Mouse (Mus musculus): ENCODE data around the gene Trim34b. TPM values are rescaled to one million over a fixed set of nuclear protein-coding genes. Genes with fewer than 3 reads are reported as not detected.

Gene Trim34b
- polyA plus RNA-seq, 1 experiment = not detected

DNA sequence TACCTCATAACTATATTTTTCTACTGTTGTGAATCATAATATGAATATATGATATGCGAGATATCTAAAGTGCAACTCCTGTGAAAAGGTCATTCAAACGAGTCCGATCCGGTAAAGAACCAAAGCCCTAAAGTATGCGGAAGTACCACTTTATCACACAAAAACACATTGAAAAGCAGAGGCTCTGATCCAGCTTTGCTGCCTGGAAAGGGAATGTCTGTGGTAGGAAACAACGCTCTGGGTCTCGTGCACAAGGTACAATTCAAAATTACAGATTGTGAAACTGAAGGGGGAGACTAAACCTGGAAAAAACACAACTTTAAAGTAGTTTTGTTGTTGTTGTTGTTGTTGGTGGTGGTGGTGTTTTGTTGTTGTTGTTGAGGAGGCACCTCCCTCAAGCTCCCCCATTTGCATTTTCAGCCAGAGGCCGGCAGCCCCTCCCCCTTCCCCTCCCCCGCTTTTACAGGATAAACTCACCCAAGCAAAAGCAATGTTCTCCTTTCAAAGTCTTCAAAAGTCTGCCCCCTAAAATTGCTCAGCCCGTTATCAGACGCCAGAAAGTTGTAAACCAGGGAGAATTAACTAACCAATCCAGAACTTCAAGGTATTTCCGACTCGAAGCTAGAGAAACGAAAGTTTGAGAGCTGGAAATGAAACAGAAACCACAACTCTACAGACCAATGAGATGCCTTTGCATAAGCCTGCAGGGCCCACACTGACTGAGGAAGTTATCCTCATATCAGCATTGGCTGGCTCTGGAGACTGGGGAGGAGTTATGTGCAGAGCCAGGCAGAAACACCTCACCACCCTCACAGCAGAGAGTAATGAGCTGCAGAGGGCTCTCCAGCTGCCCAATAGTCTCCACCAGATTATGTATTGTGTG, 23.7 kb downstream of the Trim34b start, which contains the start of gene Trim12c:
Gene Trim12c (minus strand): TSS at position 646 of the 883 bp plus-strand sequence.
- peak within 1 kb of the TSS; percentile 71 for H3K4me3 ChIP-seq (replicated peaks; ENCODE audit: control insufficient read depth, low read depth, low read length)
- H3K27ac ChIP-seq (ENCODE audit: control insufficient read depth, insufficient read depth, low read depth, low read length, poor library complexity) = peak within 1 kb of the TSS; percentile 79; the same call in 1 of the 2 replicates
- H3K4me1 ChIP-seq (ENCODE audit: control insufficient read depth, insufficient read depth, low read length) = peaks cover 1% of the 10 kb centered on the region; the same call in 1 of the 2 replicates
- TF ChIP-seq CTCF (IDR thresholded peaks at IDR 0.05; ENCODE audit: control insufficient read depth, insufficient read depth, low read length) (no peak), POLR2A (IDR thresholded peaks at IDR 0.05; ENCODE audit: borderline replicate concordance, control insufficient read depth, low read depth, low read length) (no peak)
- WGBS = under 1% methylated on average over 14 of the region's 14 CpGs

DNA sequence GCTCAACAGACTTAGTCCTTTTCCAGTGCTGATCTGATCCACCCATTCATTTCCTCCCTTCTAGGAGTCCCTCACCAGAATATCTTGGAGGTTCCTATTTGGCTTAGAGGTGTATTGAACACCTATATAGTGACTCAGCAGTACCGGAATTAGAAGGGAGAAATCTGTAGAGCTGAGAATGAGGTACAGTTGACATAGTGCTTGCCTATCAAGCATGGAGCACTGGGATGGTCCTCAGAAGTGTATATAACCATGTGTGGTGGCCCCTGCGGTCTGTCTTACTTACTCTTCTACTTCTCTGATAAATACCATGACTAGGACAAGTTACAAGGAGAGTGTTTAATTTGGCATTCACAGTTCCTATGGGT, 24.3 kb downstream of the Trim34b start:
- no peaks in the 10 kb centered on the region; the same call in 1 of the 2 replicates for H3K4me1 ChIP-seq (ENCODE audit: control insufficient read depth, insufficient read depth, low read length)
- no peak overlapping the region for H3K27ac ChIP-seq (ENCODE audit: control insufficient read depth, insufficient read depth, low read depth, low read length, poor library complexity)
- TF ChIP-seq POLR2A (IDR thresholded peaks at IDR 0.05; ENCODE audit: borderline replicate concordance, control insufficient read depth, low read depth, low read length) (no peak), CTCF (IDR thresholded peaks at IDR 0.05; ENCODE audit: control insufficient read depth, insufficient read depth, low read length) (no peak)
- 63% methylated on average over 2 of the region's 2 CpGs for WGBS
- no peak overlapping the region for H3K4me3 ChIP-seq (replicated peaks; ENCODE audit: control insufficient read depth, low read depth, low read length)

DNA sequence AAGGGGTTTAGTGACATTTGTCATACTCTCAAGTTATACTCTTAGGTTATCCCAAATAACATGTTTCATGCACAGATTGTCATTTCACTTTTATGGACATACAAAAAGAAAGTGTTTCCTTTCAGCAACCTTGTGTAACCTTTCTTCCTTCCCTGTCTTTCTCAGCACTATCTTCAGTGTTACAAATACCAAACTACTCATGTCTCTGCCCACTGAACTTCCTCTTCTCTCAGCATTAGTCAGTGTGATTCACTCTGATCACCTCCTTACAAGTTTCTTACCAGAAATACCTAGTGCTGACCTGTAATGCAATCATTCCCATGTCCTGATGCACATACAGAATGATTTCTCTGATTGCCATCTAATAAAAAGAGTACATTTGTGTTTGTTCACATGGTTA, 37.1 kb downstream of the Trim34b start:
- no peak overlapping the region for H3K4me3 ChIP-seq (replicated peaks; ENCODE audit: control insufficient read depth, low read depth, low read length)
- TF ChIP-seq CTCF (IDR thresholded peaks at IDR 0.05; ENCODE audit: control insufficient read depth, insufficient read depth, low read length) = no peak
- no peak for TF ChIP-seq POLR2A (IDR thresholded peaks at IDR 0.05; ENCODE audit: borderline replicate concordance, control insufficient read depth, low read depth, low read length)
- no peak overlapping the region for H3K27ac ChIP-seq (ENCODE audit: control insufficient read depth, insufficient read depth, low read depth, low read length, poor library complexity)
- H3K4me1 ChIP-seq (ENCODE audit: control insufficient read depth, insufficient read depth, low read length) = peaks cover 1% of the 10 kb centered on the region; the same call in 1 of the 2 replicates

DNA sequence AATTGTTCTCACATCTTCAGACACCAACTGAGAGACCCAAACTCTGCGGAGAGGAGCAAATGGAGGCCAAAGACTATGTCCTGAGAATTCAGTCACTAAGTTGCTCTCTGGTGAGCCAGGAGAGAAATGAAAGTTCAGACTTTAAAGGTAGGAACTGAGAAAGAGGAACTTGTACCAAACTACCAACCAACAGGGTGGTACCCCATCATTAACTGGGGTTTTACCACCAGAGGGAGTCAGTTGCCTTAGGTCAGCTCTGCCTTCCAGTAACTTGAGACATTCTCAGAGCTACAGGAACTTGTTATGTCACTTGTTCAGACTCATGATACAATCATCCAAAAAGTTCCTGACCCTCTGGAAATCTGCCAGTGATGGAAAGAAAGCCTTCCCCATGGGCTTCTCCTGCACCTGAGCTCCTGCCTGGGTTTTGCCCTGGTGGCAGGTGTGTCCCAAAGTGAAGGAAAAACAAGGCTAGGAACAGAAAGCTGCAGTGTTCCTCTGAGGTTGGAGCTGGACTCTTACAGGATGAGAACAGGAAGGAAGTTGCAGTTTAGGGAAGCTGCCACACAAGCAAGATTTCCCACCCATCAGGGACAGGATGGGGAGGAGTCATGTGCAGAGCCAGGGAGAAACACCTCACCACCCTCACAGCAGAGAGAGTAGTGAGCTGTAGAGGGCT, 40.6 kb downstream of the Trim34b start, which contains the start of gene Trim30b:
Gene Trim30b (minus strand): TSS at position 149 of the 679 bp plus-strand sequence.
- peak within 1 kb of the TSS; percentile 59 for H3K4me3 ChIP-seq (replicated peaks; ENCODE audit: control insufficient read depth, low read depth, low read length)
- 11% methylated on average over 1 of the region's 1 CpGs for WGBS
- peak within 1 kb of the TSS; percentile 77 for H3K27ac ChIP-seq (ENCODE audit: control insufficient read depth, insufficient read depth, low read depth, low read length, poor library complexity)
- H3K4me1 ChIP-seq (ENCODE audit: control insufficient read depth, insufficient read depth, low read length) = peaks cover 1% of the 10 kb centered on the region; the same call in 1 of the 2 replicates
- TF ChIP-seq CTCF (IDR thresholded peaks at IDR 0.05; ENCODE audit: control insufficient read depth, insufficient read depth, low read length) = no peak; the same call in 1 of the 2 replicates
- no peak for TF ChIP-seq POLR2A (IDR thresholded peaks at IDR 0.05; ENCODE audit: borderline replicate concordance, control insufficient read depth, low read depth, low read length)

Other genes starting within 250 kb of the Trim34b start
- gene Olfr645, start 244.0 kb upstream of the Trim34b start, polyA plus RNA-seq (2011; ENCODE audit: insufficient read depth, insufficient read length, low replicate concordance, missing spikeins) = not detected in 2 replicates
- not detected in 2 replicates for gene Olfr646, start 224.6 kb upstream of the Trim34b start, polyA plus RNA-seq (2011; ENCODE audit: insufficient read depth, insufficient read length, low replicate concordance, missing spikeins)
- not detected in 2 replicates for gene Ubqln5, start 199.6 kb upstream of the Trim34b start, polyA plus RNA-seq (2011; ENCODE audit: insufficient read depth, insufficient read length, low replicate concordance, missing spikeins)
- gene Olfr643, start 192.1 kb upstream of the Trim34b start, polyA plus RNA-seq (2011; ENCODE audit: insufficient read depth, insufficient read length, low replicate concordance, missing spikeins) = not detected in 2 replicates
- not detected in 2 replicates for gene Ubqln3, start 186.2 kb upstream of the Trim34b start, polyA plus RNA-seq (2011; ENCODE audit: insufficient read depth, insufficient read length, low replicate concordance, missing spikeins)
- not detected in 2 replicates for gene Ubqlnl, start 178.9 kb upstream of the Trim34b start, polyA plus RNA-seq (2011; ENCODE audit: insufficient read depth, insufficient read length, low replicate concordance, missing spikeins)
- not detected in 2 replicates for gene Olfm5, start 164.6 kb upstream of the Trim34b start, polyA plus RNA-seq (2011; ENCODE audit: insufficient read depth, insufficient read length, low replicate concordance, missing spikeins)
- gene Olfr648, start 146.1 kb upstream of the Trim34b start, polyA plus RNA-seq (2011; ENCODE audit: insufficient read depth, insufficient read length, low replicate concordance, missing spikeins) = not detected in 2 replicates
- gene Olfr649, start 133.5 kb upstream of the Trim34b start, polyA plus RNA-seq (2011; ENCODE audit: insufficient read depth, insufficient read length, low replicate concordance, missing spikeins) = not detected in 2 replicates
- 2.4 and 6.1 TPM in 2 replicates for gene Trim6, start 110.7 kb upstream of the Trim34b start, polyA plus RNA-seq (2011; ENCODE audit: insufficient read depth, insufficient read length, low replicate concordance, missing spikeins)
- 10.6 and 18.7 TPM in 2 replicates for gene Trim34a, start 85.0 kb upstream of the Trim34b start, polyA plus RNA-seq (2011; ENCODE audit: insufficient read depth, insufficient read length, low replicate concordance, missing spikeins)
- 2.1 and 5.3 TPM in 2 replicates for gene Trim5, start 41.4 kb upstream of the Trim34b start, polyA plus RNA-seq (2011; ENCODE audit: insufficient read depth, insufficient read length, low replicate concordance, missing spikeins)
- gene Trim12a, start 14.0 kb upstream of the Trim34b start, polyA plus RNA-seq (2011; ENCODE audit: insufficient read depth, insufficient read length, low replicate concordance, missing spikeins) = 57.3 and 112 TPM in 2 replicates
- gene Trim12c, start 23.9 kb downstream of the Trim34b start, polyA plus RNA-seq (2011; ENCODE audit: insufficient read depth, insufficient read length, low replicate concordance, missing spikeins) = 11.9 and 12.3 TPM in 2 replicates
- 12.8 and 49.8 TPM in 2 replicates for gene Trim30b, start 40.4 kb downstream of the Trim34b start, polyA plus RNA-seq (2011; ENCODE audit: insufficient read depth, insufficient read length, low replicate concordance, missing spikeins)
- 1.8 TPM in 1 of 2 replicates, not detected in the other for gene Trim30c, start 71.4 kb downstream of the Trim34b start, polyA plus RNA-seq (2011; ENCODE audit: insufficient read depth, insufficient read length, low replicate concordance, missing spikeins)
- gene Trim30a, start 135.7 kb downstream of the Trim34b start, polyA plus RNA-seq (2011; ENCODE audit: insufficient read depth, insufficient read length, low replicate concordance, missing spikeins) = 14.0 and 21.3 TPM in 2 replicates
- gene Trim30d, start 178.4 kb downstream of the Trim34b start, polyA plus RNA-seq (2011; ENCODE audit: insufficient read depth, insufficient read length, low replicate concordance, missing spikeins) = 6.9 and 10.5 TPM in 2 replicates
- not detected in 2 replicates for gene Olfr651, start 220.7 kb downstream of the Trim34b start, polyA plus RNA-seq (2011; ENCODE audit: insufficient read depth, insufficient read length, low replicate concordance, missing spikeins)
- gene Olfr652, start 231.4 kb downstream of the Trim34b start, polyA plus RNA-seq (2011; ENCODE audit: insufficient read depth, insufficient read length, low replicate concordance, missing spikeins) = not detected in 2 replicates
- gene Olfr653, start 247.8 kb downstream of the Trim34b start, polyA plus RNA-seq (2011; ENCODE audit: insufficient read depth, insufficient read length, low replicate concordance, missing spikeins) = not detected in 2 replicates